Mouse (Mus musculus) heart, embryonic 16.5 days (tissue): ENCODE measurements around the gene Ncaph. TPM values are rescaled to one million over a fixed set of nuclear protein-coding genes. Genes with fewer than 3 reads are reported as not detected.
"Not testable (repeated sequence)": the region's sequence is repeated elsewhere in the genome, so short reads cannot be mapped to it uniquely, and the experiment has no call there.

ENCODE experiments used
- ATAC-seq: fragments of 200-750 bp; cut with Nextera tagmentation; replicated peaks from 2 replicates; pipeline ENCODE4 v1.8.0; 2017; ENCODE audit warnings: moderate number of reproducible peaks; ENCODE audit not compliant: insufficient read depth, low FRiP score; ENCODE audit errors: extremely low read depth
- H3K27ac ChIP-seq: fragments of 300-500 bp; sonication (generic); 2 replicates; pipeline ENCODE4 v1.5.1; 2014; ENCODE audit warnings: mild to moderate bottlenecking, low read length, control low read depth, moderate library complexity
- H3K27me3 ChIP-seq: fragments of 300-500 bp; sonication (generic); 2 replicates; pipeline ENCODE4 v1.6.1; 2014; ENCODE audit warnings: low read length, mixed read lengths; ENCODE audit not compliant: control insufficient read depth, insufficient read depth
- H3K36me3 ChIP-seq: fragments of 300-500 bp; sonication (generic); 2 replicates; pipeline ENCODE4 v1.6.1; 2014; ENCODE audit not compliant: control insufficient read depth, insufficient read depth
- H3K4me1 ChIP-seq: fragments of 300-500 bp; sonication (generic); 2 replicates; pipeline ENCODE4 v1.6.1; 2014; ENCODE audit warnings: low read length, mixed read lengths; ENCODE audit not compliant: control insufficient read depth, insufficient read depth
- H3K4me2 ChIP-seq: fragments of 300-500 bp; sonication (generic); 2 replicates; pipeline ENCODE4 v1.6.1; 2014; ENCODE audit warnings: low read depth, mild to moderate bottlenecking, control low read depth, low read length
- H3K4me3 ChIP-seq: fragments of 300-500 bp; sonication (generic); 2 replicates; pipeline ENCODE4 v1.5.1; 2014; ENCODE audit warnings: mild to moderate bottlenecking, control low read depth, low read length
- H3K9ac ChIP-seq: fragments of 300-500 bp; sonication (generic); 2 replicates; pipeline ENCODE4 v1.6.1; 2014; ENCODE audit warnings: low read length, control low read depth
- H3K9me3 ChIP-seq: fragments of 300-500 bp; sonication (generic); replicated peaks from 2 replicates; pipeline ENCODE4 v1.6.1; 2016; ENCODE audit warnings: low read length; ENCODE audit not compliant: control insufficient read depth
- WGBS: fragments of 180-500 bp; shearing (Covaris S2); extraction: QIAGEN DNeasy Blood & Tissue Kit; methylation state at CpG from one replicate; pipeline ENCODE4 v1.1.7; 2014; 5-methylcytosine and 5-hydroxymethylcytosine counted together
- polyA plus RNA-seq: library from polyadenylated mRNA; unstranded; fragments of >200 nt; fragmentation: Nextera tagmentation; extraction: Ambion mirVana; gene quantifications from 2 replicates; pipeline ENCODE4 v1.2.1, GENCODE M21; 2015

The Ncaph gene
- polyA plus RNA-seq: 54.5 and 58.2 TPM in 2 replicates

DNA sequence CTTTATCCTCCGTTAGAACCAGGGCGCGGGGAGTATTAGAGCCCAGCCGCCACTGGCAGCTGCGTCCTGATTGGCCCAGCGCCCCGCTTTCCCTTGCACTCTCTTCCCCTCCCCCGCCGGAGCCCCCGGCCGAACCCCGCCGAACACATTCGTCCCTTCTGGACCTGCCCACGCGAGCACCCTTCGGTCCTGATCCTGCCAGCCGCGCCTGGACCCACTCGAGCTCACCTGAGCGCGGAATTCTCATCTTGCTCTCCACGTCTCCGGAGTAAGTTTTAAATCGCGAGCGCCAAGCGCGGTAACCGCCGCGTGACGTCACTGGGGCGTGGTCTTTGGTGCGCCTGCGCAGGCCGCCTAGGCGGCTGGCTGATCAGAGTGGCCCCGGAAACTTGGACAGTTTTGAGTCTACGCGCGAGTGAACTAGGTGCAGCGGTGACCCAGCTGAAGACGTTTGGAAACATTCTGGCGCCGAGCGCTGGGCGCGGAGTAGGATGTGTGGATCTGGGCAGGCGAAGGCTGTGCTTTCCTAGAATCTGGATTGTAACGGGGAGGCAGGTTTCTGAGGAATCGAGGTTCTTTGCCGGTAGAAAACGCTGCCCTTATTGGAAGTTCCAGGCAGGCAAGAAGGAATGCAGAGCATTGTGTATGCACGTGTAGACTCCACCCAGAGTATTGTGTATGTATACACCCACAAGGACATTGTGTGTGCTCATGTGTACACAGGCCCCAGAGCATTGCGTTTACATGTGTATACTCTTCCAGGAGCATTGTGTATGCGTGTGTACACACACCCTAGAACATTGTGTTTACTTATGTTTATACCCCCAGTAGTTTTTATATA is at the start of gene Ncaph:
Gene Ncaph, minus strand, starts transcription at position 334 of the 841 bp plus-strand sequence.
- peak within 1 kb of the TSS; percentile 79 for H3K9ac ChIP-seq
- H3K27me3 ChIP-seq: no peaks in the 10 kb centered on the region
- H3K4me3 ChIP-seq: peak within 1 kb of the TSS; percentile 95
- H3K27ac ChIP-seq: peak within 1 kb of the TSS; percentile 90
- peaks cover 46% of the 10 kb centered on the region for H3K4me1 ChIP-seq
- H3K4me2 ChIP-seq: peak within 1 kb of the TSS; percentile 91
- 1% methylated on average over 57 of the region's 57 CpGs for WGBS
- peak; percentile 94 for ATAC-seq
- H3K9me3 ChIP-seq: no peaks in the 10 kb centered on the region
- H3K36me3 ChIP-seq: no peaks in the 10 kb centered on the region

DNA sequence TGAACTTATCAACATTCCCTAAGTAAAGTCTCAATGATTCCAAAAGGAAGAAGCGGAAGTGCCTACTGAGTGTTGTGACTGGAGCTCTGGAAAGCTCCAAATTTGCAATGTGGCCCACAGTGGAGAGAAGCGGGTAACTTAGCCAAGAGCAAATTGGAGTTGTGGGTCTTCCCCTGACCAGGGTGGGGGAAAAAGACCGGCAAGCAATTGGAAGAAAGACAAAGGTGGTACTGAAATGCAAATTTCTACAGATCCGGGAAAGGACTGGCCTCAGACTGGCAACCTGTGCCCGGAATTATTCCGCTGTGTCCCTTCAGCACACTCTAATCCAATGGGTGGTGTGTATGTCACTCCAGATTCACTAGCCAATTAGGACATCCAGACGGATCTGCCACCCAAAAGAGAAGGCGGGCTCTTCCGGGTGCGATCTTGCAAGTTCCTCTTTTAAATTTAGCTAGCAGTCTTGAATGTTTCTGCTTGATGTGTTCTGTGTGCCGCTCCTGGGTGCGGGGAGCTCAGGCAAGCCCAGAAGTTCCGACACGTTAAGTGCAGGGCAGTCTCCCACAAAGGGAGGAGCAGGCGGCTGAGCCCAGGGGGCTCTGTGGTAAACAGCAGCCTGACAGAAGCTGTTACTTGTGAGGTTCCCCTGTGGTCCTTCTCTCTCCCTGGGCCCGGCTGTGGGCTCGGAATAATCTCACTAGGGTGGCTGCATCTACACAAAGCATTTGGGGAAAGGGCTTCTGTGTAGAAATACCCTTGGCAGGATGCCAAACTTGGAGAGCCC is 49.0 kb upstream of the Ncaph start:
- no peaks in the 10 kb centered on the region for H3K27me3 ChIP-seq
- no peaks in the 10 kb centered on the region for H3K9me3 ChIP-seq
- peak overlapping the region; percentile 75 for H3K4me3 ChIP-seq
- peak; percentile 100 for ATAC-seq
- H3K4me1 ChIP-seq: no peaks in the 10 kb centered on the region
- 3% methylated on average over 17 of the region's 17 CpGs for WGBS
- H3K4me2 ChIP-seq: peak overlapping the region; percentile 86
- peak overlapping the region; percentile 90 for H3K27ac ChIP-seq
- H3K9ac ChIP-seq: peak overlapping the region; percentile 88
- no peaks in the 10 kb centered on the region for H3K36me3 ChIP-seq

DNA sequence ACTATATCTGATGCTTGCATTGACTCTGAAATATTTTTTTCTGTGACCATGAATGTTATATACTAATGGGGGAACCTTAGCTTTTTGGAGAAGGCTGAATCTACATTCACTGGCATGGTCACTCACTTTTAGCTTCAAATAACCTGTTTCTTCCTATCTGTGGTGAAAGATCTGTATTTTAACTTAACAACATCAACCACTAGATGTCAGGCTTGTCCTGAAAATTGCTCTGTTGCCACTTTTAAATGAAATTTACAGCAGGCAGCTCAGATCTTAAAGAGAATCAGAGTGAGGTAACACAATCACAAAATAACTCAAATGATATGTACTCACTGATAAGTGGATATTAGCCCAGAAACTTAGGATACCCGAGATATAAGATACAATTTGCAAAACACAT is 32.5 kb upstream of the Ncaph start:
- not testable (repeated sequence) for H3K36me3 ChIP-seq, H3K27me3 ChIP-seq, H3K27ac ChIP-seq, H3K4me3 ChIP-seq, H3K9me3 ChIP-seq, ATAC-seq, H3K9ac ChIP-seq, H3K4me2 ChIP-seq, H3K4me1 ChIP-seq
- 0% methylated on average over 1 of the region's 1 CpGs for WGBS

DNA sequence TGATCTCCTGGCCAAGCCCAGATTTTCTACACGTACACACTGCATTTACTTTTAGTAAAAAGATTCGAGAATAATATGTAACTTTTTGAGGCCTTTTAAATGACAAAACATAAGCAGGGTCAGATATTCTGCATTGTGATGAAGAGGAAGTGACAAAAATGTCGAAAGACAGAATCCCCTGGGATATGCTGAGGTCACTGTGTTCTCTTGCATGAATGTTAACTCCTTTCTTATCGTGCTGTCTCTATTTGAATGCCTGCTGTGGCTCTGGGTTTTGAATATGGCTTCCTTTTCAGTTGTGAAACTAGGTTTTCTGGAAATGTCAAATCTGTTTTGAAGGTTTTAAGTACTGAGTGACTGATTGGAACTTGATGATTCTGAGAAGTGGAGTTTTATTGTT is 31.9 kb upstream of the Ncaph start:
- ATAC-seq: no peak
- no peak overlapping the region for H3K4me2 ChIP-seq
- 42% methylated on average over 4 of the region's 4 CpGs for WGBS
- no peaks in the 10 kb centered on the region for H3K36me3 ChIP-seq
- no peaks in the 10 kb centered on the region for H3K27me3 ChIP-seq
- H3K4me3 ChIP-seq: no peak overlapping the region
- no peak overlapping the region for H3K27ac ChIP-seq
- no peak overlapping the region for H3K9ac ChIP-seq
- H3K4me1 ChIP-seq: no peaks in the 10 kb centered on the region
- H3K9me3 ChIP-seq: no peaks in the 10 kb centered on the region

DNA sequence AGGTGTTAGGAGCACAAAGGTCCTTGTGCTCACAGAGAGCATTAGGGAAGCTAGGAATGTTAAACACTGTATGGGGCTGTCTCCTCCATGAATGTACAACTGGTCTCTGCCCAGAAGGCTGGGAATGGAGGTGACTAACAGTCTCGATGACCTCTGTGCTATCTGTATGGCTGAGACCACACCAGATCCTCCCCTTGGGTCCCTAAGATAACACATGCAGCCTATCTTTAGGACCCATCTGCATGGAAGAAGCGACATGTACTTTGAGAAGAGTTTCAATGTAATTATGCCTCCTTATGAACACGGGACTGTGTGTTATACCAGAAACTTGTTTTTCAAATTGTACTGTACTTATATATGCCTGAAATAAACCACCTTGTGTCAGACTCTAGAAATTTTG is 11.9 kb upstream of the Ncaph start:
- Histone ChIP-seq H3K4me3 (no peak overlapping the region), H3K4me2 (no peak overlapping the region), H3K27ac (no peak overlapping the region), H3K9ac (no peak overlapping the region), H3K27me3 (no peaks in the 10 kb centered on the region), H3K4me1 (peaks cover 8% of the 10 kb centered on the region), H3K9me3 (peaks cover 4% of the 10 kb centered on the region; the same call in 1 of the 2 replicates), H3K36me3 (no peaks in the 10 kb centered on the region; the same call in 1 of the 2 replicates)
- ATAC-seq: no peak
- 79% methylated on average over 3 of the region's 3 CpGs for WGBS

DNA sequence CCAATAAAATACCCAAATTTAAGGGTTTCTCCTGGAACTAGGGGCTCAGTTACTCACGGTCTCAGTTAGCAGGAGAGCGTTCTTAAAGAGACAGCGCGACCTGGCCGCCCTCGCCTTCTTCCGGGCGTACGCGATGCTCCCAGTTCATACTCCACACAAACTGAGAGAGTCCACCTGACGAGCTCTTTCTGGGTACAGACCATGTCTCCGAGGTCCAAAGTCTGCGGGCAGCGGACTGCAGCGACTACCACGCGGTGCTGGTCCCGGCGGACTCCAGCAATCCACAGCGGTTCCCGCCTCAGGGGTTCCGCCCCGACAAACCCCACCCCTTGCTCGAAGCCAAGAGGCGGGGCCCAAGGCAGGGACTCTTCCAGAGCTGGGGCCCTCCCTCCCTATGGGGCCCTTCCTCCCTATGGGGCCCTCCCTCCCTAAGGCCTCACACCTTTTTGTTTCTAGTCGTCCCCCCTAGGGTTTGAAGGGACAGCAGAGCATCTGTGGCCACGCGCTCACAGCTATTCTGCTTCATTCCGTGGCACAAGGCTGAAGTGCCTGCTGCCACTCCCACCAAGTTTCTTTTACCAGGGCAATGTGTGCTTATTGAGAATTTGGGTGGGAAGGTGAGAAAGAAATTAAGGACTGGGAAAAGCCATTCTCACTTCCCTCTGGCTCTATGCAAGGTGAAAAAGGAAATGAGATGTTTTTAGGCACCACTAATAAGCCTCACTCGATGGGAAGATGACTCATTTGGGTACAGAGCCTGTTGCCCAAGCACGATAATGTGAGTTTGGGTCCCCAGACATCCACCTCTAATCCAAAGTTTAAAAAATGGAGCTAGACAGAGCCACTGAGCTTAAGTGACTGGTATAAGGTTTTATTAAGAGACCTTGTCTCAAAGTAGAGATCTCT is 9.7 kb upstream of the Ncaph start, which contains the start of gene Itpripl1:
Gene Itpripl1, minus strand, starts transcription at position 285 of the 906 bp plus-strand sequence.
- peaks cover 8% of the 10 kb centered on the region for H3K4me1 ChIP-seq
- peak; percentile 91 for ATAC-seq
- no peaks in the 10 kb centered on the region for H3K27me3 ChIP-seq
- H3K9ac ChIP-seq: peak within 1 kb of the TSS; percentile 76
- peak within 1 kb of the TSS; percentile 68 for H3K4me2 ChIP-seq
- H3K9me3 ChIP-seq: peaks cover 6% of the 10 kb centered on the region
- H3K36me3 ChIP-seq: peaks cover 8% of the 10 kb centered on the region
- H3K27ac ChIP-seq: no peak within 1 kb of the TSS
- WGBS: 4% methylated on average over 31 of the region's 31 CpGs
- H3K4me3 ChIP-seq: peak within 1 kb of the TSS; percentile 69

DNA sequence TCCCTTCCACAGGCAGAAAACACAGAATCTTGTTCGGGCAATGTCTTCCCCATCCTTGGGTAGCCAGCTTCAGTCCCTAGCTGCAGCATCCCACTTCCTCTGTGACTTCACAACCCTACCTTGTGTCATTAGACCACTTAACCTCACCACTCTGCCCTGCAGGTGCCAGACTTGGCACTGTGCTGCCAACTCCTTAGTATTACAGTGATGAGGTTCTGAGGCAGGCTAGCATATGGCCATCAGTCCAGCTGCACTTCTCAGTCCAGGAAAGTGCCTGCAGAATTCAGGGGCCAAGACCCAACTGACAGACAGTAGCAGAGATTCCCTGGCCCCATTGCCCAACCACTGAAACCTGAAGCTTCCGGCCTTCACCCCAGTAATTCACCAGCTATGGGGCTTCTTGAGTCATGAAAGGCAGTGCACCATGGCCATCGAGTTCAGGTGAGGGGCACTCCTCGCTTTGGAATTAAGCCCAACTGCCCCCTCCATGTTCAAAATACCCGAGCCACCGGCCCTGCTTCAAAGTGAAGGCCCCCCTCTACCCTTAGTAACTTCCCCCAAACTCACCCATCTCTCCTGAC is 8.9 kb upstream of the Ncaph start:
- Histone ChIP-seq H3K36me3 (peaks cover 8% of the 10 kb centered on the region), H3K27me3 (no peaks in the 10 kb centered on the region), H3K4me1 (peaks cover 14% of the 10 kb centered on the region), H3K9me3 (peaks cover 6% of the 10 kb centered on the region), H3K9ac (peak overlapping the region; percentile 76), H3K4me2 (peak overlapping the region; percentile 68), H3K4me3 (peak overlapping the region; percentile 69), H3K27ac (no peak overlapping the region)
- no peak for ATAC-seq
- WGBS: 13% methylated on average over 6 of the region's 6 CpGs

DNA sequence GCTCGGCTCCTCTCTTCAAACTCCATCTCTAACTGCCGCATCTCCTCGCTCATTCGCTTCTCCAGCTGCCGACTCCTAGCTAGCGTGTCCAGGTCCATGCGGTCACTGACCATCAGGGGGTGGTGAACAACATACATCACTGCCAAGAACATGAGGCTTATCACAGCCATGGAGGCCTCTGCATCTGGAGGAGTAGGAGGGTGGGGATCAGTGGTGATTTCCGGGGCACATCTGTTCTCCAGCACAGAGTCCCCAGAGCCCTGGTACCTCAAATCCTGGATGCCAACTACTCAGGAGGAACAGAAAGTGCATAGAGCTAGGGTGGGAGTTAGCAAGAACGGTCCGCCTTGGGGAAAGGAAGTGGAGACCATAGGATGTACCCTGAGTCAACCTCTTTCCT is 8.3 kb upstream of the Ncaph start:
- Histone ChIP-seq H3K9me3 (peaks cover 3% of the 10 kb centered on the region), H3K9ac (peak overlapping the region; percentile 76), H3K4me1 (peaks cover 20% of the 10 kb centered on the region), H3K4me3 (peak overlapping the region; percentile 69), H3K36me3 (peaks cover 8% of the 10 kb centered on the region), H3K27me3 (no peaks in the 10 kb centered on the region), H3K4me2 (peak overlapping the region; percentile 68), H3K27ac (no peak overlapping the region)
- no peak for ATAC-seq
- 71% methylated on average over 10 of the region's 10 CpGs for WGBS
